Mouse (Mus musculus) liver, embryonic 12.5 days (tissue): ENCODE measurements at regions not wholly inside any gene's neighbourhood (a gene's known extent, or its start where the extent isn't known, plus 50 kb on each side); places are given as distances from the start of the nearest gene placed in this dataset.

Source experiments
- ATAC-seq: fragments of 200-750 bp; cut with Nextera tagmentation; 2 replicates; pipeline ENCODE4 v1.8.0; 2017; ENCODE audit warnings: moderate number of reproducible peaks, mild to moderate bottlenecking, moderate library complexity
- H3K27ac ChIP-seq: fragments of 300-500 bp; sonication (generic); 2 replicates; pipeline ENCODE4 v1.5.1; 2016; ENCODE audit warnings: mild to moderate bottlenecking
- H3K27me3 ChIP-seq: fragments of 300-500 bp; sonication (generic); replicated peaks from 2 replicates; pipeline ENCODE4 v1.6.1; 2016; ENCODE audit warnings: mild to moderate bottlenecking, moderate library complexity
- H3K36me3 ChIP-seq: fragments of 300-500 bp; sonication (generic); 2 replicates; pipeline ENCODE4 v1.6.1; 2016; ENCODE audit warnings: mild to moderate bottlenecking, moderate library complexity
- H3K4me1 ChIP-seq: fragments of 300-500 bp; sonication (generic); 2 replicates; pipeline ENCODE4 v1.6.1; 2016
- H3K4me2 ChIP-seq: fragments of 300-500 bp; sonication (generic); 2 replicates; pipeline ENCODE4 v1.6.1; 2016; ENCODE audit warnings: mild to moderate bottlenecking, moderate library complexity
- H3K4me3 ChIP-seq: fragments of 300-500 bp; sonication (generic); 2 replicates; pipeline ENCODE4 v1.5.1; 2016; ENCODE audit warnings: mild to moderate bottlenecking, moderate library complexity
- H3K9ac ChIP-seq: fragments of 300-500 bp; sonication (generic); 2 replicates; pipeline ENCODE4 v1.6.1; 2016; ENCODE audit warnings: mild to moderate bottlenecking, moderate library complexity
- H3K9me3 ChIP-seq: fragments of 300-500 bp; sonication (generic); replicated peaks from 2 replicates; pipeline ENCODE4 v1.6.1; 2016; ENCODE audit warnings: mild to moderate bottlenecking, moderate library complexity
- WGBS: fragments of 180-500 bp; shearing (Covaris S2); methylation state at CpG from one replicate; pipeline ENCODE4 v1.1.7; 2016; ENCODE audit not compliant: insufficient replicate concordance; 5-methylcytosine and 5-hydroxymethylcytosine counted together

DNA sequence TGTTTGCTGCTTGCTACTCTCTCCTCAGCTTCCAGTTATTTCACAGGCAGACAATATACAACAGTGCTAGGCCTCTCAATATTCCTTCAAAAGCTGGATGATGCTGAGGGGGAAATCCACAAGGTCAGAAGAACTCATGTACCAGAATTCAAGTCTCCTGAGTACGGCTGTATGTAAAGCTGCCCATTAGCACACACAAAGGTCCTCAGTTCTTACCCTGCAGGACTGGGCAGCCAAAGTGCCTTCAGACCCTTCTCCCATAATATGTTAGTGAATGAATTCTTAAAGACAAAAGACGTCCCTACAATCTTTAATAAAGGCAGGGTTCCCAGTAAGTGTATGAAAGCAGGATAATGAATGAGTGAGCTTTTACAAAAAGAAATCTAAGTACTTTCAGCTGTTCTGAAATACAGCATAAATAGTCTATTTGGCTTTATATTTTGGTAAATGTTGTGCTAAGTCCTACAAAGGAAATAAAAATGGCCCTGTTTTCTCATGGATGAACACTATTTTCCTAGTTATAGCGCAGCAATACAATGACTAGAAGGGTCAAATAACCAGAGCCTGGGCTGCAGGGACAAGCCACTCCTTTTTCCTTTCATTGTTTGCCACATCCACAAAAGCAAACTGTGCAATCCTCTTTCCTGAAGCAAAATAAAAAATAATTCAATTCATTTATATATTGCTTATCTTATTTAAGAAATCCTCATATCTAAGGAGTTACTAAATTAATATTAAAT, 384.8 kb upstream of the Ccnh start:
- Histone ChIP-seq H3K4me1 (no peaks in the 10 kb centered on the region), H3K9ac (no peak overlapping the region), H3K36me3 (no peaks in the 10 kb centered on the region), H3K27me3 (no peaks in the 10 kb centered on the region), H3K4me2 (no peak overlapping the region), H3K4me3 (no peak overlapping the region), H3K9me3 (no peaks in the 10 kb centered on the region), H3K27ac (no peak overlapping the region)
- no peak for ATAC-seq
- 63% methylated on average over 3 of the region's 3 CpGs for WGBS

DNA sequence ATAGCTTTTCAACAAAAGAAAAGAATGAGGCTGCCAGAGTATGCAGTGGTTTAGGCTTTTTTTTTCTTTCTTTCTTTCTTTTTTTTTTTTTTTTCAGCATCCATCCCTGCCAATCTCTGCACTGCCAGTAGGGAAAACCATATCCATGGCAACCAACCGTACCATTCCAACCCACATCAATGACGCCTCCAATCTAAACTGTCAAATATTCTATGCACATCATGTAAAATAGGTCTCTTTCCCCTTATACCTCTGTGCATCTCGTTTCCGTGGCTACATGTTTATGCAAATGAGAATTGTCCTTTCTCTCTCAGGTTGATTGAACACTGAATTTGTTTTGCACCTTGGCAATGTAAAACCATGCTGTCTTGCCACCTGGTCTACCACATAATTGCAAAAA, 384.0 kb upstream of the Ccnh start:
- H3K4me1 ChIP-seq: no peaks in the 10 kb centered on the region
- no peaks in the 10 kb centered on the region for H3K9me3 ChIP-seq
- H3K9ac ChIP-seq: no peak overlapping the region
- H3K27me3 ChIP-seq: no peaks in the 10 kb centered on the region
- H3K4me3 ChIP-seq: no peak overlapping the region
- WGBS: 66% methylated on average over 4 of the region's 4 CpGs
- no peaks in the 10 kb centered on the region for H3K36me3 ChIP-seq
- H3K27ac ChIP-seq: no peak overlapping the region
- no peak overlapping the region for H3K4me2 ChIP-seq
- no peak for ATAC-seq

DNA sequence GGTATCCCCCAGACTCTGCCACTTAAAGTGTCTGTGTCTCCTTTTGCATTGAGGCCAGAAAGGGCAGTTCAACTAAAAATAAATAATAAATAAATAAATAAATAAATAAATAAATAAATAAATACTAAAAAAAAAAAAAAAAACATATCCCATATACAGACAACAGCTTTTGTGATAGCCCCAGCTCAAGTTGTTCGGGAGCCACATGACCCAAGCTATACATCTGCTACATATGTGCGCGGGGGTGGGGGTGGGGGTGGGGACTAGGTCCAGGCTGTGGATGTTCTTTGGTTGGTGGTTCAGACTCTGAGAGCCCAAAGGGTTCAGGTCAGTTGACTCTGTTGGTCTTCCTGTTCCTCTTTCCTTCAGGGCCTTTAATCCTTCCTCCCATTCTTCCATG, 379.6 kb upstream of the Ccnh start:
- no peaks in the 10 kb centered on the region for H3K36me3 ChIP-seq
- no peak overlapping the region for H3K4me3 ChIP-seq
- 91% methylated on average over 3 of the region's 3 CpGs for WGBS
- ATAC-seq: no peak
- H3K27me3 ChIP-seq: no peaks in the 10 kb centered on the region
- H3K9me3 ChIP-seq: no peaks in the 10 kb centered on the region
- no peaks in the 10 kb centered on the region for H3K4me1 ChIP-seq
- H3K9ac ChIP-seq: no peak overlapping the region
- H3K27ac ChIP-seq: no peak overlapping the region
- no peak overlapping the region for H3K4me2 ChIP-seq
